Mouse (Mus musculus) G1E (cell line): ENCODE measurements around the gene Rpl38.

Experiments used
- CTCF ChIP-seq: IDR thresholded peaks from 2 replicates; pipeline ENCODE4 v1.5.1; 2012; ENCODE audit warnings: low read depth, low read length, inconsistent platforms, mixed read lengths
- GATA1 ChIP-seq: IDR thresholded peaks from 2 replicates; pipeline ENCODE4 v1.6.1; 2012; ENCODE audit warnings: borderline replicate concordance, low read length, inconsistent platforms, mixed read lengths
- POLR2AphosphoS5 ChIP-seq: IDR thresholded peaks from 2 replicates; pipeline ENCODE4 v1.6.1; 2012; ENCODE audit warnings: low read depth, low read length, inconsistent platforms; ENCODE audit not compliant: insufficient replicate concordance
- TAL1 ChIP-seq: conservative IDR thresholded peaks from 2 replicates; pipeline ENCODE4 v1.6.1; 2012; ENCODE audit warnings: low read depth, low read length, inconsistent platforms, mixed read lengths

DNA sequence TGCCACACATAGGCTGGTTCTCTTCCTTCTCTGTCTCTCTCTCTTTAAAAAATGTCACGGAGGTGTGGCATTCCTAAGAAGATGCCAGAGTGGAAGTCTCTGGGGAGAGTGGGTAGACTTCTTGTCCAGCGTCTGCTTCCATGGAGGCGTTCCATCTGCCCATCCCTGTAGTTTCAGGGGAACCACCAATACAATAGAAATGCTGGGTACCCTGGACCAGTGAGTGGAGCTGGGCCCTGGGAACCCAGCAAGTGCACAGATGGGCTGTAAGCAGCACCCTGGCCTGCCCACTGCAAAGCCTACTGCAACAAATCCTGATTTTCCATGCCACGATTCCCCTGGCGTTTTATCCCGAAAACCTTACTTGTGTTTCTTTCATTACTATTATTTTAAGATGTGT, 46.2 kb downstream of the Rpl38 start:
- TF ChIP-seq CTCF (no peak), TAL1 (no peak), GATA1 (no peak), POLR2AphosphoS5 (no peak)
